8 mouse cellular contexts compared by ENCODE assay signal in the genomic region with DNA sequence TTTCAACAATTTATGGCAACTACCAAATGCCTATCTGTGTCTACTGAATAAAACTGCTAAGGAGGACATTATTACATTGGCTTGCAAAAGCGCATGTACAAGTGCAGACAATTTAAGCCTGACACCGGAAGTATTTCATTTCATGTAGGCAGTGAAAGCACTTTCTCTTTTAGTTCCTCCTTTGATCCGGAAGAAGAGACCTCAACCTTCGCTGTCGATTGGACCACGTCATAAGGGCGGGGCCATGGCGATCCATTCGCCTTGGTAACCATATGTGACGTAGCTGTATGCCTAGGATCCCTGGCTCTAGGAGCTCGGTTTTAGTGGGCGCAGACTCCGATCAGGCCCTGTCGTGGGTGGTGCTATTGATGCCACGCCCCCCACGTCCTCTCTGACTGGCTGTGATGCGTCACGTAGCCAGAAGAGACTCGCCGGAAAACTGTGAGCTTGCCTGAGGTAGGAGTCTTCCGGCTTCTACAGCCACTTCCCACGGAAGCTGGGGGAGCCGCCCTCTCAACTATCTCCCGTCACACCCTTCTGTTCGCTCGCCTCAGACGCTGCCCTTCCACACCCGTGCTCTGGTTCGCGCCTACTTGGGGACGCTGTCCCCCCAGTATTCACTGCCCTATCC. TPM values are rescaled to one million over a fixed set of nuclear protein-coding genes. Genes with fewer than 3 reads are reported as not detected.
A peak's percentile ranks its signal among the peaks of the same experiment; 100 is the strongest.
DNase-seq lines count a peak whose midpoint lies in the region; ATAC-seq lines count a peak whose summit lies in the region.

No protein-coding gene starts in this region.

- H3K9ac ChIP-seq in hindbrain, embryonic 12.5 days, result peak overlapping the region; percentile 69

- ATAC-seq in hindbrain, embryonic 12.5 days (ENCODE audit: low FRiP score), result peak; percentile 99

- H3K27me3 ChIP-seq in hindbrain, embryonic 12.5 days, result peaks cover 4% of the 10 kb centered on the region; the same call in 1 of the 2 replicates

- peaks cover 3% of the 10 kb centered on the region; the same call in 1 of the 2 replicates for H3K9me3 ChIP-seq in hindbrain, embryonic 12.5 days (replicated peaks)

- H3K4me3 ChIP-seq in hindbrain, embryonic 12.5 days, result peak overlapping the region; percentile 60

- 2% methylated on average over 31 of the region's 31 CpGs for WGBS in hindbrain, embryonic 12.5 days

- H3K27ac ChIP-seq in hindbrain, embryonic 12.5 days, result peak overlapping the region; percentile 93

- no peaks in the 10 kb centered on the region for H3K36me3 ChIP-seq in hindbrain, embryonic 12.5 days

- no peaks in the 10 kb centered on the region for H3K4me1 ChIP-seq in hindbrain, embryonic 12.5 days

- H3K4me2 ChIP-seq in hindbrain, embryonic 12.5 days (replicated peaks), result peak overlapping the region; percentile 60

- DNase-seq in NIH3T3 (ENCODE audit: low read depth), result peak; percentile 99
- peak; percentile 96 to 97 for DNase-seq in cerebellum, postnatal 10 days
- peak; percentile 95 to 99 for DNase-seq in frontal cortex, postnatal 10 days (ENCODE audit: low spot score in 2 of 2)
- peak; percentile 92 to 98 for DNase-seq in layer of hippocampus, postnatal 14 days (ENCODE audit: low spot score in 2 of 2)
- peak; percentile 95 for DNase-seq in lung, postnatal 14 days
- DNase-seq in retina, adult 2 months (ENCODE audit: low read depth, low spot score), result peak; percentile 96
- peak; percentile 93 to 97 for DNase-seq in thymus, postnatal 36 days

RNA-seq across cellular contexts. Expression of a gene that starts 36.7 kb away (rescaled TPM):
- 20.1 and 22.8 TPM in 2 replicates for polyA plus RNA-seq in hindbrain, embryonic 12.5 days (2016; fragmentation: Nextera tagmentation; extraction: Ambion mirVana)
- 10 to 100 TPM; 18.9 to 20.9 TPM for total RNA-seq in layer of hippocampus, postnatal 14 days (2021)

Comparison
In these comparisons a context has a peak if more than half of its experiments do, and no peak if none do; other contexts are left out.
1. Peak in every context shown above with its lines: DNase-seq, ATAC-seq, H3K4me3 ChIP-seq and H3K27ac ChIP-seq.